Comparison of ENCODE assay signal across 6 mouse cellular contexts in genomic region chr9:123388087-123389007, GRCm38 (mm10). TPM values are rescaled to one million over a fixed set of nuclear protein-coding genes. Genes with fewer than 3 reads are reported as not detected.
DNase-seq lines count a peak whose midpoint lies in the region; ATAC-seq lines count a peak whose summit lies in the region.

No protein-coding gene starts in this region.

- peak; percentile 64 for DNase-seq in 416B (ENCODE audit: low read depth)
- DNase-seq in MEL-GATA-1-ER (ENCODE audit: extremely low read depth, low read depth) = peak; percentile 86
- DNase-seq in layer of hippocampus, postnatal 10 days (ENCODE audit: low spot score in 2 of 2) = peak; percentile 26 to 41

- peak; percentile 53 for ATAC-seq in common myeloid progenitor, adult 5-6 weeks (replicated peaks; ENCODE audit: low read depth, poor library complexity, severe bottlenecking)
- ATAC-seq in granulocyte monocyte progenitor cell, adult 5-6 weeks (replicated peaks; ENCODE audit: poor library complexity, severe bottlenecking) = peak; percentile 79
- ATAC-seq in megakaryocyte progenitor cell, adult 5-6 weeks (replicated peaks; ENCODE audit: poor library complexity) = peak; percentile 45

RNA-seq across cellular contexts. Expression of gene Lars2, which starts 21.6 kb away (rescaled TPM):
- 141 and 175 TPM in 2 replicates for total RNA-seq in common myeloid progenitor, adult 5-6 weeks (2017)
- 9,988 and 24,943 TPM in 2 replicates for total RNA-seq in granulocyte monocyte progenitor cell, adult 5-6 weeks (2014; fragmentation: Nextera tagmentation)
- total RNA-seq in granulocyte monocyte progenitor cell, adult 5-6 weeks (2017) = 32.5 and 33.6 TPM in 2 replicates
- 100 to 1,000 TPM in 1 of 2 experiments, 10 to 100 TPM in 1; 100.0 to 120 TPM for total RNA-seq in layer of hippocampus, postnatal 10 days (2021)
- total RNA-seq in megakaryocyte progenitor cell, adult 5-6 weeks (2015) = 2,738 and 2,770 TPM in 2 replicates
- total RNA-seq in megakaryocyte progenitor cell, adult 5-6 weeks (2017) = 25.5 and 35.7 TPM in 2 replicates

Comparison
In these comparisons a context has a peak if more than half of its experiments do, and no peak if none do; other contexts are left out.
1. Peak in every context shown above with its lines: DNase-seq and ATAC-seq.
2. DNase-seq: peak in every context shown above with its lines; median percentile 86 in MEL-GATA-1-ER; 64 in 416B; 34 in layer of hippocampus, postnatal 10 days.